Mouse (Mus musculus) left cerebral cortex, postnatal 36 days (tissue): ENCODE results near the gene Ifngr2. TPM values are rescaled to one million over a fixed set of nuclear protein-coding genes. Genes with fewer than 3 reads are reported as not detected.
"Not testable (repeated sequence)": the region's sequence is repeated elsewhere in the genome, so short reads cannot be mapped to it uniquely, and the experiment has no call there.

ENCODE experiments used
- DNase-seq, 2 experiments: peaks; one replicate each; pipeline ENCODE4 v3.0.0; 2021 to 2022; ENCODE audit warnings: low spot score in 2 of 2, mixed read lengths in 1 of 2
- intact Hi-C: fragments of 180-260 bp; cut with DNase I; formaldehyde crosslinking; loops from one replicate; pipeline ENCODE4 v1.15.1; 2025
- total RNA-seq, 2 experiments: library from RNA; stranded (reverse); gene quantifications; 2 replicates each; pipeline ENCODE4 v1.2.3; 2021

The Ifngr2 gene
- 10 to 100 TPM; 33.6 to 39.8 TPM for total RNA-seq

DNA sequence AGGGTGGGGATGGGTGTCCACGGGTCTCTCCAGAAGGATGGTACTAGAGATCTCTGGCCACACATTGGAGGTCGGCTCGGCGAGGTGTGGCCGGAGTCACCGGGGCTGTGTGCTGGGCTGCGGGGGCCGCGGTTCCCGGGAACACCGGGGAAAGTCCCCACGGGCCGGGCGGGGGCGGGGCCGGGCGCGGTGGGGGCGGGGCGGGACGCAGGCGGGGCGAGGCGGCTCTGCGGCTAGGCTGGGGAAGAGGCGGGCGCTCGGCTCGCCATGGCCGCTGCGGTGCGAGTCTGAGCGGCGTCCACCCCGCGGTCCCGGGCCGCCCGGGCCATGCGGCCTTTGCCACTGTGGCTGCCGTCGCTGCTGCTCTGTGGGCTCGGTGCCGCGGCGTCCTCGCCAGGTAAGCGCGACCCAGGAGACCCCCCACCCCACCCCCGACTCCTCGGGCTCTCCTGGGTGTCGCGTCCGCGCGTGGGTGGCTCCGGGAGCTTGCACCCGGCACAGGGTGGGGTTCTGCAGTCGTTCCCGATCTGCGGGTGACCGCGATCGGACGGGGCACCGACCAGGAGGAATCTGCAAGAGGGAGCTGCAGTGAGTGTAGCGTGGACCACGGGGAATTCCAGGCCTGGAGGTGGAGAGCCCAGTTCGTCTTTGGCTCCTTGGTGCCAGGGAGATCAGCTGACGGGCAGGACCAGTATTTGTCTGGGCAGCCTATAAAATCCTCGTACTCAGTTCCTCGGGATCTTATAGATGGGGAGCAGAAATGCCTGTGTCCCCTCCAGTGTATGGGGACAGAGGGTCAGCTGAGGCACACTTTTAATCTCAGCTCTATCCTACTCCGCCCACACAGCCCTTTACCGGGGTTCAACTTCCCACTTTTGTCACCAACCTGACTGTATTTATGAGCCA lies at the start of gene Ifngr2:
Gene Ifngr2, plus strand, starts transcription at position 237 of the 906 bp plus-strand sequence.
- DNase-seq = peak; percentile 65 to 68
- intact Hi-C loops = no loop called here

DNA sequence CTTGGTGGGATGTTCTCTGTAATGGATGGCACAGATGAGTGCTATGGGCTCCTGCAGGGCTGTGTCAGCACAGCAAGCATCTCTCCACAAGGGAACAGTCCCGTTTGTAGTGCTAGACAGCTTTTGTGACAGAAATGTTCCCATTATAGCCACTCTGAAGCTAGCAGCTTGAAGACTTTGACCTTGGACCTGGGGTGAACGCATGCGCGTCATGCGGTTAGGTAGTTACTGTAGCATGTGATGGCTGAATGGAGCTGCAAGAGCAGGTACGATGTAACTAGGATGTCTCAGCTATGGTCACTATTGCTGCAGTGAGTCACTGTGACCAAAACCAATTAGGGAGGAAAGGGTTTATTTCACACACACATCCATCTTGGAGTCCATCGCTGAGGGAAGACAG lies 48.8 kb upstream of the Ifngr2 start:
- intact Hi-C loops = no loop called here
- no peak for DNase-seq

DNA sequence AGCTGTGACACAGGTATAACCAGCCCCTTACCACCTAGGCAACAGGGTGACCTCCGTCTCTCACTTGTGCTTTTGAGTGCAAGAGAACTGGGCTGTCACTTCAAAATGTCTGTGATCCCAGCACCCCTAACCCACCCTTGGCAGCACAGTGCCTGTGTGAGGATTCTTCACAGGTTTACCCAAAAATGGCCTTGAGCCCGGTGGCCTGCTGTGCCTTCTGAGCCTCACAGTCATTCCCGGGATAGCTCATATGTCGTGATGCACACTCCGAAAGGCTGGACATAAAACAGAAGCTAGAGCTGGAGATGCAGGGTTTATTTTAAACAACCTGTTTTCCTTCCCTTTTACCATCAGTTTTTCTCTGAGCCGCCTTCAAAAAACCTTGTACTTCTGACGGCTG lies 42.2 kb upstream of the Ifngr2 start:
- intact Hi-C loops = no loop called here
- no peak for DNase-seq

DNA sequence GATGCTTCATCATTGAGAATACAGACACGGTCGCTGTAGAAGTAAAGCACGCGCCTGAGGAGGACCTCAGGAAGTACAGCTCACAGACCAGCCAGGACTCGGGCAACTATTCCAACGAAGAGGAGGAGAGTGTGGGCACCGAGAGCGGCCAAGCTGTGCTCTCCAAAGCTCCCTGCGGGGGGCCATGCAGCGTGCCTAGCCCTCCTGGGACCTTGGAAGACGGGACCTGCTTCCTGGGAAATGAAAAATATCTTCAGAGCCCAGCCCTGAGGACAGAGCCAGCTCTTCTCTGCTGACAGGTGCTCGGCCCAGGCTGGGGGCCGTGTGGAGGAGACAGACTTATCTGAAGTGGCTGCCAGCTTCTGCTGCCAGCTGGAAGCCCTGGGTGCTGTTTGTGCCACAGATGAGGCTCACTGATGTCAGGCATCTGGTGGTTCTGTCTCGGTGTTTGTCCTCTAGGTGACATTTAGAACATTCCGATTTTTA lies 41.7 kb upstream of the Ifngr2 start:
- no peak for DNase-seq
- intact Hi-C loops = no loop called here

DNA sequence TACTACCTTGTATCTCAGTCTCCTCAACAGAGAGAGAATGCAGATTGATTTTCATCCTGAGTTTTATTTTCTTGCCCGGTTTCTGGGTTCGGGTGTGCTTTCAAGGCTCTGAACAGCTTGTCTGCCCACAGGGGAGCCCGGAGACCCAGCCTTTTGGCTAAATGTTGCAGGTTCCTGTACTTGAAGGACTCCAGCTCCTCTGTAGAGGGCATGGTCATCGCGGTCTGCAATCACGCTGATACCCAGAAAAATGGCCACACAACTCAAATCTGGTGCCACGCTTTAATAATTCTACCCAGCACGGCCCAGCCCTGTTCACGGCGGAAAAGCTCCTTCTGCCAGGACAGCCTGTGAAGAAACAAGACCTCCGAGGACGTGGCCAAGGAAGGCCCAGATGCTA lies 40.5 kb upstream of the Ifngr2 start:
- intact Hi-C loops = no loop called here
- no peak for DNase-seq

DNA sequence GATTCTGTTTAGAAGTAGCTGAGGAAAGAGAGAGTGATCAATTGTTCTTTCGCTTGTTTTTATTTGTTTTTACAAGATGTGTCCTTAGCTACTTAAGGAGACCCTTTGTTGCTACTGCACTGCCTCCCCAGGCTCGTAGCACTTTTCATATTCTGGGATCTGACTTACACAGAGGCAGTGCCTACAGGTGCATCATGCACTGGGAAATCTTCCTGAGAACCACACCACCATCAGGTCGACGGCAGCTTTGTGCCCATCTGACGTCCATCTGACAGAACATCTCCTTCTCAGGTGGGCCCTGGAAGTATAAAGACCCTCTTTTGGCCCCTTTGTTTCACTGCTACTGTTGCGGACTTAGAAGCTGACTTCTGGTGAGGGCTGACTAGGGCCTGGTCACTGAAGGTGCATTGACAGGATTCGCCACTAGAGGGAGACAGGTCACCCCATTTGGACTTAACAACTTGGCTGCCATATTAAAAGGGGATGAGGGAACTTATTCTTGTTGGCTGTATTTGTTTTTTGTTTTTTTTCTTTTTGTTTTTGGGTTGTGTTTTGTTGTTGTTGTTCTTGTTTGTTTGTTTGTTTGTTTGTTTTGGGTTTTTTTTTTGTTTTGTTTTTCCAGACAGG lies 34.6 kb upstream of the Ifngr2 start:
- DNase-seq = peak; percentile 73 to 84
- intact Hi-C loops = loop anchor here (1.0 to 5.0 kb wide), 3 partner anchors 27 to 150 kb away; partner anchors contain the start of gene Ifnar1

DNA sequence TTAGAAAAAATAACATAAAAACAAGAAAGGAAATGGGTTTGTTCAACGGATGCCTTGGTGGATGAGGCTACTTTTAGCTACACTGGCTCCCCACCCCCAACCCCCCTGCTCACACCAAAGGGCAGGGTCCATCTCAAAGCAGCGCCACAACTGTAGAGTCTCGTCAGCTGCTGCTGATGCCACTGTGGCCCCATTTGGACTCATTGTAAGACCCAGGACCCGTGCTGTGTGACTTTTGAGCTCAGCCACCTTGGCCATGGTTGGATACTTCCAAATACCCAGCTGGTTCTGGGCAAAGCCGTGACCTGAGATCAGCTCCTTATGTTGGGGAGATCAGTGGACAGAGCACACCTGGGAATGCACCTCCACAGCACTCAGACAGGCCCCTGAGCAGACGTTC lies 33.8 kb upstream of the Ifngr2 start:
- intact Hi-C loops = loop anchor here (5.0 kb wide), 2 partner anchors 69 to 151 kb away; no protein-coding TSS in a partner anchor

DNA sequence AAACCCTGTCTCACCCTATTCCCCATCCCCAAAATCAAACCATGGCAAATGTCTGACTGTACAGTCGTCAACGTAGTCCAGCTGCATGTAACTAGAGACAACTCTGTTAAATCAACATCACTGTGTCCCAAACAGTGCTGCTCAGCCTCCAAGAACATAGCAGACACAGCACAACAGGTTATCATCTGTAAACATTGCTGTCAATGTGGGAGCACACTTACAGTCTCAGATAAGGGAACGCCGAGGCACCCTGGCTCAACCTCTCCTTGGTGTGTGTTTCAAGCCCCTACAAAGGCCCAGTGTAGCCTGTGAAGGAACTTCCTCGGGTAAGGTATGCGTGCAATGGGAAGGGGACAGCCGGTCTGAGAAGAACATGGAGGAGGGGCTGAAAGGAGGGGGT lies 29.9 kb upstream of the Ifngr2 start:
- DNase-seq = no peak
- intact Hi-C loops = no loop called here

More for the DNA sequence above, 33.8 kb upstream of the Ifngr2 start:
- DNase-seq = no peak

DNA sequence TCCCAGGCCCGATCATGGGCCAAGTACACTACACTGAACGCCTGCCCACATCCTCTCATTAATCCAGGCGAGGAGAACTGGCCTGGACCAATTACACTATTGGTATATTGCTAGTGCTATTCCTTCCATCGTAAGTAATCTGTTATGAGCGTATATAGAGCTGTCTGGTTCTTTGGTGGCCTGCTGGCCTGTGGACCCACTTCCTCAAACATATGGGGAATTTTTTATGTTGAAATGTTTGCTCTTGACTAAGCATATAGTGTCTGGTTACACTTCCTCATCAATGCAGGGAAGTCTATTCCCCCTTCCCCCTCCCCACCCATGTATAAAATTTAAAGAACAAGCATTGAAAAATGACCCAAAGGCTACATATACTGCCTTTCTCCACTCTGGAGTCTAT lies 24.8 kb upstream of the Ifngr2 start:
- intact Hi-C loops = no loop called here
- no peak for DNase-seq

DNA sequence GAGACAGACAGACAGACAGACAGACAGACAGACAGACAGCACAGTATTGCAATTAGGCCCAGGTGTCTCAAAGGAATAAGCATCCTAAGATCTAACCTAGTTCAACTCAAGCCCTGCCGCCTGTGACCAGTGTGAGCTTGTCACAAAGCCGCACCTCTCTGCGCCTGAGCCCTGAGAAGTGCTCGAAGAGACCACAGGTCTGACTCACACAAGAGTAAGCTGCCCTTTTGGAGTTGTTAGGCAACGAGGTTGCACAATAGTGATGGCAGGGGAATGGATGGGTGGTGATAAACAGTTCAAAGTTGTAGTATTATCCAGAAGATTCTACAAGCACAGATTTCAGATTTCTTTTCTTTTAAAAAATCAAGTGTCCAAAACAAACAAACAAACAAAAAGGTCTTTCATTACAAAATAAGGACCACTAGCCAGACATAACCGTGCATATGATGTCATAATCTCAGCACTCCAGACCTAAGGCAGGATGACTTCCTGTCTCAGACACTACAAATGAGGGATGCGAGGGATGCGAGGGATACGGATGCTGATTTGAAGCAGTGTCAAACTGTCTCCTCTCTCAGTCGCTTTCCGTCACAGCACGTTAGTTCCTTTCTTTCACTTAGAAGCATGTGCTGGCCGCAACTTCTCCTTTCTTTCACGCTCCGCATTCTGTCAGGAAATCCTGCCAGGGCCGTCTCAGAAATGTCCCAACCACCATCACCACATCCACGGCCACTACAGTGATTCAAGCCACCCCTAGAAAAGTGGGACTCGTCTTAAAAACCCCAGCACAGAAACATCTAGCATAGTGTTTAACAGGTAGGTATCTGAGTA lies 24.2 kb upstream of the Ifngr2 start:
- intact Hi-C loops = no loop called here
- no peak for DNase-seq

DNA sequence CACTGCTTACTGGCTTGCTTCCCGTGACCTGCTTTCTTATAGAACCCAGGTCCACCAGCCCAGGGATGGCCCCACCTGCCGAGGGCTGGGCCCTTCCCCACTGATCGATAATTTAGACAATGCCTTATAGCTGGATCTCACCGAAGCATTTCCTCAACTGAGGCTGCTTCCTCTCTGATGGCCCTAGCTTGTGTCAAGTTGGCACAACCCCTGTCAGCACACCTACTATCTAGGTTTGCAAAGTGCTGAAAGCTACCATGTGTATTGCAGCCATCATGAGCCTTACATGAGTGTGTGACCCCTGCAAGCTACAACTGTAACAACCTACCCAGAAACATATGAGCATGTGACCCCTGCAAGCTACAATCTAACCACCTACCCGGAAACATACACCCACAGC lies 22.7 kb upstream of the Ifngr2 start:
- intact Hi-C loops = no loop called here

DNA sequence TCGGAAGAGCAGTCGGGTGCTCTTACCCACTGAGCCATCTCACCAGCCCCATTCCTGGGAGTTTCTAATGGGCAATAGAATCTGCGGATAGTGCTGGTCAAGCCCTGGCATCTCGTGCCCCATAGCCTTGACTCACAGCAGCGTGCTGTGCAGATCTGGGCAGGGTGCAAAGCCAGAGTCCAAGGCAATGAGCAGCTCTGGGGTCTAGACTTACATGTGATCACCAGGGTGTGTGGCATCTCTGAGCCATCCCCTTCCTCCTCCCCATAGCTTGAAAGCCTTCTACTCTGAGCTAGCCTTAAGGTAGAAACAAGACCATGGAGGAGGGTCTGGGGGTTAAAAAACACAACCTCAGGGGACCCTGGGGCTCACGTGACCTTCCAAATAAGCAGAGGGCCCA lies 20.6 kb upstream of the Ifngr2 start:
- no peak for DNase-seq
- intact Hi-C loops = no loop called here

More for the DNA sequence above, 22.7 kb upstream of the Ifngr2 start:
- no peak for DNase-seq

DNA sequence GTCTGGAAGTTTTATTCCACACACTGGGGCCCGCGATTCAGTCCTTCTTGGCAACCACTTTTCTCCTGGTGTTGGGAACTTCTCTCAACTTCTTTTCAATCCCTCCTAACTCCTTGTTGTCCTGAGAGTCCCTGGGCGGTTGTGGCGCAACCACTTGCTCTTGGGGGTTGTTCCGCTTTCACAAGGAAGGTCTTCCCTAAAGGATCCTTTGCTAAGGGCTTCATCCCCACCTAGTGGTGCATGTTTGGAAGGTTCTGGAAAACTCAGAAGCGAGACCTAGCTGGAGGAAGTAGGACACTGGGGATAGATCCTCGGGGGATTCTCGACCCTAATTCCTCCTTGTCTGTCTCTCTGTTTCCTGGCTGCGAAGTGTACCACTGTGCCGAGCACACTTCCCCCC lies 19.8 kb upstream of the Ifngr2 start:
- intact Hi-C loops = no loop called here
- no peak for DNase-seq

DNA sequence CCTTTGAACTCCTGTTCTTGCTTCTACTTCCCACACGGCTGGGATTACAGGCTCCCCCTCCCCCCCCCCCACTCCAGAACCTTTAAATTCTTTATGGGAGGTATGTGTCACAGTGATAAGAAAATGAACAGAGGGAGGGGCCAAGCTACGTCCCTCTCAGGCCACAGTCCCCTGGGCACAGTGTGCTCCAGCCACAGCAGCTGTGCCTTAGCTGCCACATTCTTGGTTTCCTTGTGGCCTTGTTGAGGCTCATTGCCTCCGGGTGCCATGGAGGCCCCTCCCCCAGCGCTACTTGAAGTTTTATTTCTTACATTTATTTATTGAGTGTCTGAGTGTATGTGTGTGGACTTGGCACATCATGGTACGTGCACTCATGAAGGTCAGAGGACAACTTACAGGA lies 19.4 kb upstream of the Ifngr2 start:
- intact Hi-C loops = no loop called here
- DNase-seq = no peak

DNA sequence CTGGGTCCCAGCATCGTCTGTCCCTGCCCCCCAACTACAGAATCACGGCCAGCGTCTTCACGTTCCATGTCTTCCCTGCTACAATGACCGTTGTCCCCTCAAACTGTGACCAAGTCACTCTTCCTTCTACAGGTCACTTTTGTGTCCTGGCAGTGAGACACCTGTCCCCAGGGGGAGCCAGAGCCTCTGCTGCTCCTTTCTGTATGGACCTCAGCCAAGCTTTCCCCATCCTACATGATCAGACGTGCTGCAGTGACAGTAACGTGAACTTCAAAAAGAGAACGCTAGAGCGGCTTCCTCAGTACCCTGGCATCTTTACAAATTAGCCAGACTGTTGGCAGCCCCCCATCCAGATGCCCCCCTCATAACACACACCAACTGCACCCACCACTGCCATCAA lies 18.3 kb upstream of the Ifngr2 start:
- DNase-seq = no peak
- intact Hi-C loops = no loop called here

DNA sequence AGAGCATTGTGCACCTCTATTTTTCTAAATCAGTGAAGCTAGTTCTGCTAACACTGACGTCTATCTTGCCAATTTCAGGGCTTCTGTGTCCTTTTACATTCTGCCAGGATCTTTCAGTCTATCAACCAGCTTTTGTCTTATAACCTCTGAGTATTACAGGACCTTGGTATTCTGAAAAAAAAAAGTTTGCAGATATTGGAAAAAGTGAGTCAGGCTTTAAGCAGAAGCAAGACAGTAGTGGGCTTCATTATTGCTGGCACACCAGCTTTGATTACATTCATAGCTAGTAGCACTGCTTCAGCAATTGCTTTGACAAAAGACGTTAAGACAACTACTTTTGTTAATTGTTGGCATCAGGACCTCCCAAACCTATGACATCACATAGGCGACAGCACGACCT lies 16.0 kb upstream of the Ifngr2 start:
- DNase-seq, intact Hi-C loops: not testable (repeated sequence)

DNA sequence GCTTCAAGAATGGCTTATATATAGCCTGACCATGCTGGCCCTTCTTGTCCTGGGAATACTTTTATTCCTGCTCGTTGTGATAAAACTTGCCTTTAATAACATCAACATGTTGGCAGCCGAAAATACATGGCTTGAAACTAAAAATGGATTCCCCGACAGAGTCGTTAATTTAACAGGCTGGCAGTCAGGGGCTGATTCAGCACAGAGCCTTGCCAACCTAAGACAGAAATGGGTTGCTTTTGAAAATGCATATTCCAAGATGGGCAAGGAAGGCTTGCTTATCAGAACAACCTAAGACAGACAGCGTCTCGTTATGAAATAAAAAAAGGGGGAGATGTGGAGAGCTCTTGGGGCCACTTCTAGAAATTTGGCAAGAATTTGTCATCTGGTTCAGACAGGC lies 15.0 kb upstream of the Ifngr2 start:
- no peak for DNase-seq

DNA sequence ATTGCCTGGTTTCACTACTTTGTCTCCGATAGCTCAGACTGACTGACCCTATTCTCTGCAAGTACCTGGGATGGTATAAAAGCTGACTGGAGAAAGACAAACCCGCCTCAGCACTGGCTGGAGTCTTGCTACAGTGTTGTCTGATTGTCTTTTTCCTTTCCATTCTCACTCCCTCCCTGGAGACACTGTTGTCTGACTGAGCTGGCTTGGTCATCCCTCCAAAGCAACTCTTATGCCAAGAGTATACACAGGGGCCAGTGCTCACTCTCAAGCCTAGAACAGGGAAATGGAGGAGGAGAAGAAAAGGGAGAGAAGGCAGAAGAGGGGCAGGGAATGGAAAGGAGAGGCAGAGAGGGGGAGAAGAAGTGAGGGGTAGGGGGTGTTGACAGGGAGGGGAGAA lies 14.4 kb upstream of the Ifngr2 start:
- intact Hi-C loops = no loop called here
- DNase-seq = no peak

More for the DNA sequence above, 15.0 kb upstream of the Ifngr2 start:
- intact Hi-C loops = no loop called here

DNA sequence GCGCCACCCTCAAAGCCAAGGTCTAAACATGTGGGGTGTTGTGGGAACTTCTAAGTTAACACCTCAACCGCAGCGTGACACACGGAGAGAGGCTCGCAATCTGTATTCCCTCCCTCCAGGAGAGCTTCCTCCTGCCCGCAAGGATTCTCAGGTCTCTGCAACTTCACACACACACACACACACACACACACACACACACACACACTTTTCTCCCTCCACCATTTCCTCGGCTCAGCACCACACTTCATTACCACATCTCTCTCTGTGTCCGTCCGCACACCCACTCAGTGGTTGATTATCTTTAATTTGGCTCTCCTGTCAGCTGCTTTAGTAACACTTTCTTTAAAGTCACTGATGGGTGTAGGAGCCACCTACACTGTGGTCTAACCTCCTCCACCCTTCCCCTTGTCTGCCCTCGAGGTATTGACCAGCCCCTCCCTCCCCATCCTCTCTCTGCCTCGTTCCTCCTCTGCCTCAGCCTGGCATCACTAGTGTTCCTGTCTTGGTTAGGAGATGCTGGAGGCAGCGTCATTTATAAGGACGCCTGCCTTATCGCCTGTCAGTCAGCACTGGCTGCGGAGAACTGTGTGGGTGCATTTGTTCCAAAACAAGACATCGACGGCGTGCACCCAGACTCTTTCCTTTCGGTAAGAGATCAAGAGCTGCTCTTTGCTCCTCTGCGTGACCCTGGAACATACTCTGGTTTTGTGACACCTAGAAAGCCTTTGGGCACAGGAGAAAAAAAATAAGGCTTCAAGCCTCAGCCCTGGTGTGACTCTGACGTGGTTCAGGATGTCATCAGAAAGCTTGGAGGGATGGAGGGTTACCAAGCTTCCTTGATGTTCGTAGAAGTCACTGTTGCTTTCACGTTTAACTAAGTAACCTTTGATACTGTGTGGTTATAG lies 13.5 kb upstream of the Ifngr2 start:
- DNase-seq = no peak
- intact Hi-C loops = no loop called here
